Mouse (Mus musculus): Measurements from ENCODE around the gene Polg2. TPM values are rescaled to one million over a fixed set of nuclear protein-coding genes. Genes with fewer than 3 reads are reported as not detected.

The Polg2 gene
- 9.4 and 9.5 TPM in 2 replicates for polyA plus RNA-seq (2014; fragmentation: Nextera tagmentation; extraction: Ambion mirVana)

- H3K36me3 ChIP-seq (ENCODE audit: control insufficient read depth, insufficient read depth, low read length), result peaks cover 62% of the 10 kb centered on the region
- 2% methylated on average over 30 of the region's 30 CpGs for WGBS
Measured at GRCm38 (mm10) chr11:106779388-106780088, at the start of gene Polg2. TSS of gene Polg2 (minus strand) at chr11:106779537.

GRCm38 (mm10) chr11:106828079-106828478 is 48.7 kb upstream of the Polg2 start:
- Histone ChIP-seq H3K4me2 (ENCODE audit: low read length) (no peak overlapping the region), H3K27ac (replicated peaks; ENCODE audit: low read depth, low read length) (no peak overlapping the region), H3K4me3 (replicated peaks; ENCODE audit: low read depth, low read length) (no peak overlapping the region), H3K9me3 (ENCODE audit: control insufficient read depth, low read length) (no peaks in the 10 kb centered on the region), H3K4me1 (ENCODE audit: control insufficient read depth, insufficient read depth, low read length) (no peaks in the 10 kb centered on the region), H3K27me3 (ENCODE audit: control insufficient read depth, insufficient read depth, low read length) (no peaks in the 10 kb centered on the region), H3K9ac (replicated peaks; ENCODE audit: low read length) (no peak overlapping the region), H3K36me3 (ENCODE audit: control insufficient read depth, insufficient read depth, low read length) (peaks cover 65% of the 10 kb centered on the region)
- WGBS, result 98% methylated on average over 7 of the region's 7 CpGs
- DNase-seq (no peak), ATAC-seq (ENCODE audit: low FRiP score, low TSS enrichment) (no peak)

More at GRCm38 (mm10) chr11:106779388-106780088, at the start of gene Polg2:
- ATAC-seq (ENCODE audit: low FRiP score, low TSS enrichment) (peak; percentile 97), DNase-seq (peak; percentile 97)
- H3K27ac ChIP-seq (replicated peaks; ENCODE audit: low read depth, low read length), result peak within 1 kb of the TSS; percentile 91
- H3K9me3 ChIP-seq (ENCODE audit: control insufficient read depth, low read length), result no peaks in the 10 kb centered on the region
- peak within 1 kb of the TSS; percentile 77 for H3K9ac ChIP-seq (replicated peaks; ENCODE audit: low read length)
- no peaks in the 10 kb centered on the region for H3K27me3 ChIP-seq (ENCODE audit: control insufficient read depth, insufficient read depth, low read length)
- no peaks in the 10 kb centered on the region for H3K4me1 ChIP-seq (ENCODE audit: control insufficient read depth, insufficient read depth, low read length)
- peak within 1 kb of the TSS; percentile 89 for H3K4me2 ChIP-seq (ENCODE audit: low read length)
- H3K4me3 ChIP-seq (replicated peaks; ENCODE audit: low read depth, low read length), result peak within 1 kb of the TSS; percentile 71

DNA sequence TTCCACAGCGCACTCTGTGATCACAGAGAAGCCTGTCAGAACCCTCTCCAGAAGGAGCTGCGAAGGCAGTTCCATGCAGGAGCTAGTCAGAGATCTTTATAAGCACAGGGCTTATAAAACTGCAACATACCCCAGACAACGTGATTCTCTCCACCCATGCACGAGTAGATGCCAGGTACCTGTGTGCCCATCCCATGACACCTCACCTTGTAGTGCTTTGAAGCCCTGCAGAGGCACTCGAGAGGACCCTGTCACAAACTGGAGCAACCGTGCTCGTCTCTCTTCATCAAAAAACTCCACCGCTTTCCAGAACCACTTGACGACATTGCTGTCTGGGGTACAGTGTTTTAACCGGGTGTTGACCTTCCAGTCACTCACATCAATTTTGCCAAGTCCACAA is 45.1 kb upstream of the Polg2 start:
- H3K36me3 ChIP-seq (ENCODE audit: control insufficient read depth, insufficient read depth, low read length), result peaks cover 64% of the 10 kb centered on the region
- DNase-seq (no peak), ATAC-seq (ENCODE audit: low FRiP score, low TSS enrichment) (no peak)
- no peaks in the 10 kb centered on the region for H3K4me1 ChIP-seq (ENCODE audit: control insufficient read depth, insufficient read depth, low read length)
- no peak overlapping the region for H3K4me2 ChIP-seq (ENCODE audit: low read length)
- no peaks in the 10 kb centered on the region for H3K9me3 ChIP-seq (ENCODE audit: control insufficient read depth, low read length)
- 94% methylated on average over 10 of the region's 10 CpGs for WGBS
- no peaks in the 10 kb centered on the region for H3K27me3 ChIP-seq (ENCODE audit: control insufficient read depth, insufficient read depth, low read length)
- no peak overlapping the region for H3K9ac ChIP-seq (replicated peaks; ENCODE audit: low read length)
- H3K4me3 ChIP-seq (replicated peaks; ENCODE audit: low read depth, low read length), result no peak overlapping the region
- no peak overlapping the region for H3K27ac ChIP-seq (replicated peaks; ENCODE audit: low read depth, low read length)

- no peaks in the 10 kb centered on the region for H3K9me3 ChIP-seq (ENCODE audit: control insufficient read depth, low read length)
Measured at GRCm38 (mm10) chr11:106823741-106824140, 44.4 kb upstream of the Polg2 start.

GRCm38 (mm10) chr11:106822911-106823310 is 43.6 kb upstream of the Polg2 start:
- Histone ChIP-seq H3K4me2 (ENCODE audit: low read length) (no peak overlapping the region), H3K9me3 (ENCODE audit: control insufficient read depth, low read length) (no peaks in the 10 kb centered on the region), H3K36me3 (ENCODE audit: control insufficient read depth, insufficient read depth, low read length) (peaks cover 66% of the 10 kb centered on the region), H3K27ac (replicated peaks; ENCODE audit: low read depth, low read length) (no peak overlapping the region), H3K9ac (replicated peaks; ENCODE audit: low read length) (no peak overlapping the region), H3K4me3 (replicated peaks; ENCODE audit: low read depth, low read length) (no peak overlapping the region), H3K27me3 (ENCODE audit: control insufficient read depth, insufficient read depth, low read length) (no peaks in the 10 kb centered on the region), H3K4me1 (ENCODE audit: control insufficient read depth, insufficient read depth, low read length) (peaks cover 3% of the 10 kb centered on the region; the same call in 1 of the 2 replicates)
- 85% methylated on average over 5 of the region's 5 CpGs for WGBS
- ATAC-seq (ENCODE audit: low FRiP score, low TSS enrichment), result no peak
- DNase-seq, result no peak

More at GRCm38 (mm10) chr11:106823741-106824140, 44.4 kb upstream of the Polg2 start:
- no peak overlapping the region for H3K4me2 ChIP-seq (ENCODE audit: low read length)
- ATAC-seq (ENCODE audit: low FRiP score, low TSS enrichment) (no peak), DNase-seq (no peak)
- H3K27ac ChIP-seq (replicated peaks; ENCODE audit: low read depth, low read length), result no peak overlapping the region
- H3K9ac ChIP-seq (replicated peaks; ENCODE audit: low read length), result no peak overlapping the region
- 96% methylated on average over 8 of the region's 8 CpGs for WGBS
- H3K4me3 ChIP-seq (replicated peaks; ENCODE audit: low read depth, low read length), result no peak overlapping the region
- no peaks in the 10 kb centered on the region for H3K4me1 ChIP-seq (ENCODE audit: control insufficient read depth, insufficient read depth, low read length)
- H3K27me3 ChIP-seq (ENCODE audit: control insufficient read depth, insufficient read depth, low read length), result no peaks in the 10 kb centered on the region
- peaks cover 65% of the 10 kb centered on the region for H3K36me3 ChIP-seq (ENCODE audit: control insufficient read depth, insufficient read depth, low read length)

DNA sequence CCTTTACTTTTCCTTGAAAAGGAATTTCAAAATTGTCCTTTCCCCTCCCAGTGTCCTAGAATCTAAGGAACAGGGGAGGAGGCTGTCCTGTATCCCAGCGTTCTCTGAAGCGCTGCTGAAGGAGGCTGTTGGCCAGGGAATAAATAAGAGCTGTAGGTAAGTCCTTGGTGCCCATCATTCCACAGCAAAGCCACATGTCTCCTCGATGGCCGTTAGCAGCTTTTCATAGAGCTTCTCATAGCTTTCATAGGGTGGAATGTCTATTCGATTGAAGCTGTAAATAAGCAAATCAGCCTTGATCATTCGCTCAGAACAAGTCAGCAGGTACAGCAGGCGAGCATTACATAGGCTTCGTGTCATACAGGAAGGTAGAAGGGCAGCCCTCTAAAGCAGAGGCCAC is 43.2 kb upstream of the Polg2 start:
- 92% methylated on average over 8 of the region's 8 CpGs for WGBS
- peaks cover 65% of the 10 kb centered on the region for H3K36me3 ChIP-seq (ENCODE audit: control insufficient read depth, insufficient read depth, low read length)

GRCm38 (mm10) chr11:106821397-106821796 is 42.1 kb upstream of the Polg2 start:
- H3K27me3 ChIP-seq (ENCODE audit: control insufficient read depth, insufficient read depth, low read length), result no peaks in the 10 kb centered on the region
- ATAC-seq (ENCODE audit: low FRiP score, low TSS enrichment), result no peak
- H3K36me3 ChIP-seq (ENCODE audit: control insufficient read depth, insufficient read depth, low read length), result peaks cover 76% of the 10 kb centered on the region
- no peak overlapping the region for H3K27ac ChIP-seq (replicated peaks; ENCODE audit: low read depth, low read length)
- no peak overlapping the region for H3K4me3 ChIP-seq (replicated peaks; ENCODE audit: low read depth, low read length)
- peaks cover 5% of the 10 kb centered on the region; the same call in 1 of the 2 replicates for H3K4me1 ChIP-seq (ENCODE audit: control insufficient read depth, insufficient read depth, low read length)
- no peaks in the 10 kb centered on the region for H3K9me3 ChIP-seq (ENCODE audit: control insufficient read depth, low read length)
- WGBS, result 90% methylated on average over 6 of the region's 6 CpGs
- H3K9ac ChIP-seq (replicated peaks; ENCODE audit: low read length), result no peak overlapping the region
- no peak overlapping the region for H3K4me2 ChIP-seq (ENCODE audit: low read length)
- DNase-seq, result no peak

More for the DNA sequence above, 43.2 kb upstream of the Polg2 start:
- DNase-seq (no peak), ATAC-seq (ENCODE audit: low FRiP score, low TSS enrichment) (no peak)
- no peak overlapping the region for H3K4me2 ChIP-seq (ENCODE audit: low read length)
- peaks cover 5% of the 10 kb centered on the region; the same call in 1 of the 2 replicates for H3K4me1 ChIP-seq (ENCODE audit: control insufficient read depth, insufficient read depth, low read length)
- H3K27me3 ChIP-seq (ENCODE audit: control insufficient read depth, insufficient read depth, low read length), result no peaks in the 10 kb centered on the region
- no peak overlapping the region for H3K4me3 ChIP-seq (replicated peaks; ENCODE audit: low read depth, low read length)
- no peak overlapping the region for H3K27ac ChIP-seq (replicated peaks; ENCODE audit: low read depth, low read length)
- no peak overlapping the region for H3K9ac ChIP-seq (replicated peaks; ENCODE audit: low read length)
- H3K9me3 ChIP-seq (ENCODE audit: control insufficient read depth, low read length), result no peaks in the 10 kb centered on the region

DNA sequence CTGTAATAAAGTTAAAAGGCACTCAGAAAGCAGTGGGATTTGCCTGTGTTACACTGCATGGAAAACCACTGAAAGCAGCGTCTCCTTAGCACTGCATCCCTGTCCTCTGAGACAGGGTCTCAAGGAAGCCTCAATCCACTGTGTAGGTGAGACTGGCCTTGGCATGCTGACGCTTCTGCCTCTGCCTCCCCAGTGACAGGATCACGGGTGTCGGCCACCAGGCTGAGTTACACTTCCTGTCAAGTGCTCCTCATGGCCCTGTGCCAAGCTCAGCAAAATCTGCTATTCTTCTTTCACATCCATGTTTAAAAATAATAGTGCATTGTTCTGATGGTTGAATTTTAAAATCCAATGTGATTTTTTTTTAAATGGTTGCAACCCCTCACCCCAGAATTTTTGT is 41.6 kb upstream of the Polg2 start:
- peaks cover 5% of the 10 kb centered on the region; the same call in 1 of the 2 replicates for H3K4me1 ChIP-seq (ENCODE audit: control insufficient read depth, insufficient read depth, low read length)
- no peak for ATAC-seq (ENCODE audit: low FRiP score, low TSS enrichment)
- H3K9ac ChIP-seq (replicated peaks; ENCODE audit: low read length), result no peak overlapping the region
- H3K27me3 ChIP-seq (ENCODE audit: control insufficient read depth, insufficient read depth, low read length), result no peaks in the 10 kb centered on the region
- H3K9me3 ChIP-seq (ENCODE audit: control insufficient read depth, low read length), result no peaks in the 10 kb centered on the region
- no peak overlapping the region for H3K4me3 ChIP-seq (replicated peaks; ENCODE audit: low read depth, low read length)
- no peak overlapping the region for H3K27ac ChIP-seq (replicated peaks; ENCODE audit: low read depth, low read length)
- no peak overlapping the region for H3K4me2 ChIP-seq (ENCODE audit: low read length)
- no peak for DNase-seq
- WGBS, result 76% methylated on average over 4 of the region's 4 CpGs
- H3K36me3 ChIP-seq (ENCODE audit: control insufficient read depth, insufficient read depth, low read length), result peaks cover 76% of the 10 kb centered on the region

DNA sequence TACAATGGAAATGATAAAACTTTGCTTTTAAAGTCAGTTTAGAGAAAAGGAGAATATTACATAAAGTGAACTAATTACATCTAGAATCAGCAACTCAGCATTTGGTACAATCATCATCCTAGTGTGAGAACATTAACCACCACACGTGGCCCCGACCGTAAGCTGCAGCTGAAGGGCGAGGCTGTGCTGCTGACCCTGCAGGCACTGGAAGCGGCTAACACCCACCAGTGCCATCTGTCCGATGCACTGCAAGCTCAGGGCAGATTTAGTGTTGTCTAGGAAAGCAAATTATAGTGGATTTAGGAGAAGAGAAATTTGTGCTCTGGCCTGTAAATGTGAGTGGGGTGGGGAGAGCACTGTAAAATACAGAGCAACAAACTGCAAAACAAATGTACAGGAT is 40.9 kb upstream of the Polg2 start:
- peaks cover 82% of the 10 kb centered on the region for H3K36me3 ChIP-seq (ENCODE audit: control insufficient read depth, insufficient read depth, low read length)
- H3K9ac ChIP-seq (replicated peaks; ENCODE audit: low read length), result no peak overlapping the region
- H3K4me2 ChIP-seq (ENCODE audit: low read length), result no peak overlapping the region
- peaks cover 5% of the 10 kb centered on the region; the same call in 1 of the 2 replicates for H3K4me1 ChIP-seq (ENCODE audit: control insufficient read depth, insufficient read depth, low read length)
- ATAC-seq (ENCODE audit: low FRiP score, low TSS enrichment) (no peak), DNase-seq (no peak)
- 83% methylated on average over 6 of the region's 6 CpGs for WGBS
- no peaks in the 10 kb centered on the region for H3K27me3 ChIP-seq (ENCODE audit: control insufficient read depth, insufficient read depth, low read length)
- H3K27ac ChIP-seq (replicated peaks; ENCODE audit: low read depth, low read length), result no peak overlapping the region
- no peaks in the 10 kb centered on the region for H3K9me3 ChIP-seq (ENCODE audit: control insufficient read depth, low read length)
- no peak overlapping the region for H3K4me3 ChIP-seq (replicated peaks; ENCODE audit: low read depth, low read length)
